Mouse (Mus musculus) forebrain, postnatal 0 days (tissue): ENCODE measurements around the gene Camkmt. TPM values are rescaled to one million over a fixed set of nuclear protein-coding genes. Genes with fewer than 3 reads are reported as not detected.

ENCODE experiments used
- ATAC-seq: fragments of 200-750 bp; cut with Nextera tagmentation; 2 replicates; pipeline ENCODE4 v1.8.0; 2017; ENCODE audit warnings: mild to moderate bottlenecking, moderate library complexity
- DNase-seq: peaks from one replicate; pipeline ENCODE4 v3.0.0-alpha.2; 2015
- H3K27ac ChIP-seq: fragments of 300-500 bp; sonication (generic); 2 replicates; pipeline ENCODE4 v1.5.1; 2014; ENCODE audit warnings: low read depth, mild to moderate bottlenecking, antibody characterized with exemption, low read length, moderate library complexity, mixed read lengths
- H3K27me3 ChIP-seq: fragments of 300-500 bp; sonication (generic); 2 replicates; pipeline ENCODE4 v1.6.1; 2014; ENCODE audit warnings: mild to moderate bottlenecking, low read length, mixed read lengths; ENCODE audit not compliant: insufficient read depth
- H3K36me3 ChIP-seq: fragments of 300-500 bp; sonication (generic); 2 replicates; pipeline ENCODE4 v1.6.1; 2014; ENCODE audit warnings: mild to moderate bottlenecking, moderate library complexity; ENCODE audit not compliant: insufficient read depth
- H3K4me1 ChIP-seq: fragments of 300-500 bp; sonication (generic); 2 replicates; pipeline ENCODE4 v1.6.1; 2014; ENCODE audit warnings: antibody characterized with exemption; ENCODE audit not compliant: insufficient read depth
- H3K4me2 ChIP-seq: fragments of 300-500 bp; sonication (generic); 2 replicates; pipeline ENCODE4 v1.6.1; 2014; ENCODE audit warnings: low read depth, mild to moderate bottlenecking, moderate library complexity
- H3K4me3 ChIP-seq: fragments of 300-500 bp; sonication (generic); 2 replicates; pipeline ENCODE4 v1.5.1; 2014; ENCODE audit warnings: low read depth, low read length, mixed read lengths
- H3K9ac ChIP-seq: fragments of 300-500 bp; sonication (generic); 2 replicates; pipeline ENCODE4 v1.6.1; 2014; ENCODE audit warnings: mild to moderate bottlenecking
- H3K9me3 ChIP-seq: fragments of 300-500 bp; sonication (generic); 2 replicates; pipeline ENCODE4 v1.6.1; 2016; ENCODE audit warnings: low read length
- CTCF ChIP-seq: sonication (generic); IDR thresholded peaks from 2 replicates; pipeline ENCODE4 v1.5.1; 2016; ENCODE audit warnings: antibody characterized with exemption, control low read depth, low read depth
- whole genome bisulfite sequencing: fragments of 180-500 bp; shearing (Covaris S2); extraction: QIAGEN DNeasy Blood & Tissue Kit; methylation state at CpG from one replicate; pipeline ENCODE4 v1.1.7; 2014; 5-methylcytosine and 5-hydroxymethylcytosine counted together
- polyA plus RNA-seq: library from polyadenylated mRNA; unstranded; fragments of >200 nt; fragmentation: Nextera tagmentation; extraction: Ambion mirVana; gene quantifications from 2 replicates; pipeline ENCODE4 v1.2.1, GENCODE M21; 2015
- total RNA-seq: library from RNA; depleted of rRNA; stranded (reverse); fragments of >200 nt; gene quantifications from 2 replicates; pipeline ENCODE4 v1.2.3, GENCODE M21; 2014

Gene Camkmt
- total and polyA plus RNA-seq, 2 experiments from 2014 or later: 14.3 to 16.4 TPM

- no peaks in the 10 kb centered on the region for H3K27me3 ChIP-seq
- H3K36me3 ChIP-seq: peaks cover 21% of the 10 kb centered on the region
- H3K4me1 ChIP-seq: no peaks in the 10 kb centered on the region
- H3K4me2 ChIP-seq: no peak overlapping the region
- TF ChIP-seq CTCF: no peak
- no peak for DNase-seq
- ATAC-seq: no peak
- no peak overlapping the region for H3K9ac ChIP-seq
- no peak overlapping the region for H3K4me3 ChIP-seq
- no peak overlapping the region for H3K27ac ChIP-seq
- 81% methylated on average over 7 of the region's 7 CpGs for WGBS
- no peaks in the 10 kb centered on the region for H3K9me3 ChIP-seq
Measured at GRCm38 (mm10) chr17:85101751-85102150, 11.4 kb downstream of the Camkmt start.

GRCm38 (mm10) chr17:85103310-85103709, 13.0 kb downstream of the Camkmt start:
- Histone ChIP-seq H3K9ac (no peak overlapping the region), H3K9me3 (no peaks in the 10 kb centered on the region), H3K4me1 (no peaks in the 10 kb centered on the region), H3K4me2 (no peak overlapping the region), H3K27me3 (no peaks in the 10 kb centered on the region), H3K27ac (no peak overlapping the region), H3K36me3 (peaks cover 9% of the 10 kb centered on the region), H3K4me3 (no peak overlapping the region)
- no peak for TF ChIP-seq CTCF
- ATAC-seq (no peak), DNase-seq (no peak)
- WGBS: 61% methylated on average over 2 of the region's 2 CpGs

- no peaks in the 10 kb centered on the region for H3K27me3 ChIP-seq
- H3K27ac ChIP-seq: no peak overlapping the region
- no peak for DNase-seq
- no peak for ATAC-seq
- TF ChIP-seq CTCF: no peak
- H3K4me3 ChIP-seq: no peak overlapping the region
- no peaks in the 10 kb centered on the region for H3K4me1 ChIP-seq
- H3K9ac ChIP-seq: no peak overlapping the region
- WGBS: 100% methylated on average over 1 of the region's 1 CpGs
- no peaks in the 10 kb centered on the region for H3K9me3 ChIP-seq
- no peaks in the 10 kb centered on the region for H3K36me3 ChIP-seq
- H3K4me2 ChIP-seq: no peak overlapping the region
Measured at GRCm38 (mm10) chr17:85110640-85111039, 20.3 kb downstream of the Camkmt start.

DNA sequence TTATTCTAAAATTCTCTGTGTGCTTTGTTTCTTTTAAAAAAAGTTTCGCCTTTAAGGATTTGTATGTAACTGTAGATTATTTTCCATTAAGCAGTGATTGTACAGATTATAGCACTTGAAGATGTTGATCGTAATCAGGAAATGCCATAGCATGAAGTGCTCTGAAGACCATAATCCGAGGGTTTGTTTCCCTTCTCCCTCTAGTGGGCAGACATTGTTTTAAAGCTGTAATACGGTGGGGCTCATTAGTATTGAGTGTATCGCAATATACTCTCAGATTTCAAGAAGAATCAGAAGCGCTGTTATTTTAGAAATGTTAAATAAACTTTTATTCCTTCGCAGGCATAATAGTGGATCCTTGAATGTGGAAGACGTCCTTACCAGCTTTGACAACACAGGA, 23.1 kb downstream of the Camkmt start:
- no peak overlapping the region for H3K27ac ChIP-seq
- H3K4me1 ChIP-seq: no peaks in the 10 kb centered on the region
- DNase-seq: no peak
- no peaks in the 10 kb centered on the region for H3K27me3 ChIP-seq
- H3K36me3 ChIP-seq: no peaks in the 10 kb centered on the region
- 79% methylated on average over 8 of the region's 8 CpGs for WGBS
- H3K4me3 ChIP-seq: no peak overlapping the region
- ATAC-seq: no peak
- no peak overlapping the region for H3K4me2 ChIP-seq
- H3K9ac ChIP-seq: no peak overlapping the region
- TF ChIP-seq CTCF: peak; percentile 58
- no peaks in the 10 kb centered on the region for H3K9me3 ChIP-seq

- H3K4me1 ChIP-seq: no peaks in the 10 kb centered on the region
- ATAC-seq (0 out of 2 replicates have a peak, but pooled peaks have one; percentile 48), DNase-seq (peak; percentile 82)
- no peaks in the 10 kb centered on the region for H3K9me3 ChIP-seq
- H3K27me3 ChIP-seq: no peaks in the 10 kb centered on the region
- 25% methylated on average over 4 of the region's 4 CpGs for WGBS
- no peak overlapping the region for H3K4me2 ChIP-seq
- TF ChIP-seq CTCF: peak; percentile 77
- no peak overlapping the region for H3K4me3 ChIP-seq
- no peaks in the 10 kb centered on the region for H3K36me3 ChIP-seq
- no peak overlapping the region for H3K27ac ChIP-seq
- H3K9ac ChIP-seq: no peak overlapping the region
Measured at GRCm38 (mm10) chr17:85116643-85117042, 26.3 kb downstream of the Camkmt start.

GRCm38 (mm10) chr17:85138393-85138792, 48.0 kb downstream of the Camkmt start:
- Histone ChIP-seq H3K36me3 (no peaks in the 10 kb centered on the region), H3K27ac (no peak overlapping the region), H3K4me2 (no peak overlapping the region), H3K4me3 (no peak overlapping the region), H3K27me3 (no peaks in the 10 kb centered on the region), H3K9ac (no peak overlapping the region), H3K4me1 (no peaks in the 10 kb centered on the region), H3K9me3 (no peaks in the 10 kb centered on the region)
- WGBS: 92% methylated on average over 1 of the region's 1 CpGs
- ATAC-seq: no peak
- no peak for TF ChIP-seq CTCF
- DNase-seq: no peak

GRCm38 (mm10) chr17:85141621-85142020, 51.3 kb downstream of the Camkmt start:
- Histone ChIP-seq H3K36me3 (no peaks in the 10 kb centered on the region), H3K27me3 (no peaks in the 10 kb centered on the region), H3K9me3 (no peaks in the 10 kb centered on the region), H3K4me2 (no peak overlapping the region), H3K9ac (no peak overlapping the region), H3K4me3 (no peak overlapping the region), H3K27ac (no peak overlapping the region), H3K4me1 (no peaks in the 10 kb centered on the region)
- TF ChIP-seq CTCF: no peak
- 72% methylated on average over 3 of the region's 3 CpGs for WGBS
- ATAC-seq: no peak
- no peak for DNase-seq
